ENCODE assay signal across 9 mouse cellular contexts in genomic region chr11:11131414-11132077, GRCm38 (mm10). TPM values are rescaled to one million over a fixed set of nuclear protein-coding genes. Genes with fewer than 3 reads are reported as not detected.
DNase-seq lines count a peak whose midpoint lies in the region; ATAC-seq and TF ChIP-seq lines count a peak whose summit lies in the region.
"Had no signal": no experiment of that assay in that cellular context is flagged by ENCODE, and none has a peak within 500 bp of the region (broad histone marks: within the 10 kb centered on the region; RNA-seq: fewer than 3 reads in every experiment).

No protein-coding gene starts in this region.

- H3K36me3 ChIP-seq in stomach, postnatal 0 days (ENCODE audit: control insufficient read depth, insufficient read depth, low read length): no peaks in the 10 kb centered on the region
- H3K36me3 ChIP-seq: liver, embryonic 15.5 days had no signal

- H3K4me2 ChIP-seq in stomach, postnatal 0 days (replicated peaks; ENCODE audit: low read depth): no peak overlapping the region
- H3K4me2 ChIP-seq: liver, embryonic 15.5 days had no signal

- peak; percentile 84 for TF ChIP-seq CTCF in stomach, postnatal 0 days (IDR thresholded peaks at IDR 0.05; ENCODE audit: low read depth)

- H3K4me3 ChIP-seq in stomach, postnatal 0 days (ENCODE audit: low read depth, low read length): no peak overlapping the region
- H3K4me3 ChIP-seq: liver, embryonic 15.5 days had no signal

- intact Hi-C loops in heart, postnatal 14 days (cut with DNase I): loop anchor here (5.0 kb wide), 2 partner anchors 1649 to 1814 kb away; no protein-coding TSS in a partner anchor

- 53% methylated on average over 14 of the region's 14 CpGs for WGBS in stomach, postnatal 0 days

- peak; percentile 90 for ATAC-seq in frontal cortex, adult (ENCODE audit: low TSS enrichment)
- ATAC-seq in stomach, postnatal 0 days (ENCODE audit: low FRiP score, low TSS enrichment): no peak

- no peaks in the 10 kb centered on the region for H3K4me1 ChIP-seq in stomach, postnatal 0 days (replicated peaks; ENCODE audit: control insufficient read depth, insufficient read depth)
- H3K4me1 ChIP-seq: liver, embryonic 15.5 days had no signal

- DNase-seq in heart, postnatal 14 days: peak; percentile 18 to 49
- DNase-seq in heart, adult 9 months (ENCODE audit: low spot score in 2 of 2): no peak
- DNase-seq in WW6 (ENCODE audit: low read depth, low spot score): peak; percentile 16
- DNase-seq in layer of hippocampus, adult 11-12 months (ENCODE audit: low spot score): peak; percentile 37
- peak; percentile 48 for DNase-seq in lung, postnatal 36 days
- peak; percentile 36 for DNase-seq in stomach, postnatal 0 days (ENCODE audit: low spot score)
- DNase-seq in urinary bladder, adult 18-20 months (ENCODE audit: low spot score in 2 of 2): no peak

- no peak overlapping the region for H3K9ac ChIP-seq in stomach, postnatal 0 days (ENCODE audit: low read length)
- H3K9ac ChIP-seq: liver, embryonic 15.5 days had no signal

- TF ChIP-seq EP300 in stomach, postnatal 0 days (optimal IDR thresholded peaks at IDR 0.05): no peak

- H3K27me3 ChIP-seq in stomach, postnatal 0 days (ENCODE audit: control insufficient read depth, insufficient read depth, low read length): no peaks in the 10 kb centered on the region
- H3K27me3 ChIP-seq: liver, embryonic 15.5 days had no signal

- no peaks in the 10 kb centered on the region for H3K9me3 ChIP-seq in stomach, postnatal 0 days (ENCODE audit: control insufficient read depth, low read length)
- H3K9me3 ChIP-seq: liver, embryonic 15.5 days had no signal

- H3K27ac ChIP-seq in stomach, postnatal 0 days (replicated peaks): no peak overlapping the region
- H3K27ac ChIP-seq: liver, embryonic 15.5 days had no signal

RNA-seq across cellular contexts. Expression of gene Vwc2, which starts 17.5 kb away (rescaled TPM):
- not detected for total RNA-seq in heart, postnatal 14 days (2021)
- 0.62 and 0.79 TPM in 2 replicates for polyA plus RNA-seq in stomach, postnatal 0 days (2015; fragmentation: Nextera tagmentation; extraction: Ambion mirVana)

Comparison
In these comparisons a context has a peak if more than half of its experiments do, and no peak if none do; other contexts are left out.
1. DNase-seq: peak in heart, postnatal 14 days (2 of 2), WW6 (single experiment), layer of hippocampus, adult 11-12 months (single experiment), lung, postnatal 36 days (single experiment) and stomach, postnatal 0 days (single experiment); none in heart, adult 9 months (0 of 2) and urinary bladder, adult 18-20 months (0 of 2).